Mouse (Mus musculus) CH12.LX (cell line): ENCODE data around the gene Rpl39. TPM values are rescaled to one million over a fixed set of nuclear protein-coding genes. Genes with fewer than 3 reads are reported as not detected.

Source experiments
- DNase-seq: peaks from one replicate; pipeline ENCODE4 v3.0.0-alpha.2; 2013; ENCODE audit errors: extremely low read depth
- H3K27ac ChIP-seq: 2 replicates; pipeline ENCODE4 v1.5.1; 2012; ENCODE audit warnings: low read depth, mild to moderate bottlenecking, control low read depth, moderate library complexity; ENCODE audit not compliant: insufficient read depth
- H3K27me3 ChIP-seq: replicated peaks from 2 replicates; pipeline ENCODE3; 2012; ENCODE audit warnings: inconsistent platforms
- H3K36me3 ChIP-seq, 2 experiments: replicated peaks in 1 of 2; 2 replicates each; pipeline versions ENCODE3 to v1.6.1; 2012; ENCODE audit warnings: inconsistent platforms in 1 of 2, low read length in 1 of 2, mild to moderate bottlenecking in 1 of 2, mixed read lengths in 1 of 2, moderate library complexity in 1 of 2; ENCODE audit not compliant: control insufficient read depth in 1 of 2, insufficient read depth in 1 of 2
- H3K4me1 ChIP-seq, 2 experiments: 2 replicates each; pipeline ENCODE4 v1.6.1; 2012; ENCODE audit warnings: inconsistent platforms in 1 of 2, moderate library complexity in 1 of 2; ENCODE audit not compliant: insufficient read depth in 2 of 2, control insufficient read depth in 1 of 2
- H3K4me2 ChIP-seq: 2 replicates; pipeline ENCODE4 v1.6.1; 2012; ENCODE audit warnings: low read depth, mild to moderate bottlenecking, control low read depth; ENCODE audit not compliant: poor library complexity, insufficient read depth, severe bottlenecking
- H3K4me3 ChIP-seq, 3 experiments: fragments of 150-350 bp in 1 of 3; sonication (generic) in 1 of 3; replicated peaks in 1 of 3; 2 replicates each; pipeline versions ENCODE3 to v1.5.1; 2011 to 2012; ENCODE audit warnings: low read depth in 2 of 3, low read length in 2 of 3, mild to moderate bottlenecking in 2 of 3, moderate library complexity in 2 of 3, control low read depth in 1 of 3, improper control_type of control experiment in 1 of 3, inconsistent platforms in 1 of 3, mixed read lengths in 1 of 3; ENCODE audit not compliant: poor library complexity in 1 of 3
- H3K79me2 ChIP-seq: replicated peaks from 2 replicates; pipeline ENCODE4 v1.6.1; 2012; ENCODE audit warnings: mild to moderate bottlenecking, moderate library complexity; ENCODE audit not compliant: control insufficient read depth, poor library complexity, insufficient read depth, severe bottlenecking; ENCODE audit errors: extremely low read depth
- H3K9ac ChIP-seq: 2 replicates; pipeline ENCODE4 v1.6.1; 2012; ENCODE audit warnings: low read depth, mild to moderate bottlenecking, control low read depth, moderate library complexity; ENCODE audit not compliant: insufficient read depth
- H3K9me3 ChIP-seq: replicated peaks from 2 replicates; pipeline ENCODE3; 2012; ENCODE audit warnings: low read length, inconsistent platforms, mixed read lengths
- BHLHE40 ChIP-seq: IDR thresholded peaks from 2 replicates; pipeline ENCODE4 v1.6.1; 2011; ENCODE audit warnings: mild to moderate bottlenecking, low read depth, low read length, improper control_type of control experiment
- CHD1 ChIP-seq: IDR thresholded peaks from 2 replicates; pipeline ENCODE4 v1.6.1; 2012; ENCODE audit warnings: low read depth, low read length, improper control_type of control experiment, inconsistent platforms
- CTCF ChIP-seq, 2 experiments: IDR thresholded peaks in 1 of 2; conservative IDR thresholded peaks in 1 of 2; 2 replicates each; pipeline ENCODE4 v1.5.1; 2011 to 2012; ENCODE audit warnings: low read depth in 2 of 2, low read length in 2 of 2, improper control_type of control experiment in 1 of 2, inconsistent platforms in 1 of 2, mild to moderate bottlenecking in 1 of 2, moderate library complexity in 1 of 2
- E2F4 ChIP-seq: IDR thresholded peaks from 2 replicates; pipeline ENCODE4 v1.6.1; 2011; ENCODE audit warnings: low read depth, low read length, improper control_type of control experiment; ENCODE audit not compliant: insufficient replicate concordance
- ELF1 ChIP-seq: IDR thresholded peaks from 2 replicates; pipeline ENCODE4 v1.6.1; 2014; ENCODE audit warnings: low read depth, mild to moderate bottlenecking, inconsistent platforms, low read length, improper control_type of control experiment
- EP300 ChIP-seq: IDR thresholded peaks from 2 replicates; pipeline ENCODE4 v1.6.1; 2011; ENCODE audit warnings: low read length, improper control_type of control experiment
- ETS1 ChIP-seq: conservative IDR thresholded peaks from 2 replicates; pipeline ENCODE4 v1.6.1; 2012; ENCODE audit warnings: low read depth, mild to moderate bottlenecking, inconsistent platforms, low read length, improper control_type of control experiment, moderate library complexity
- GABPA ChIP-seq: IDR thresholded peaks from 2 replicates; pipeline ENCODE4 v1.6.1; 2012; ENCODE audit warnings: low read depth, low read length, improper control_type of control experiment, inconsistent platforms; ENCODE audit not compliant: insufficient replicate concordance
- HCFC1 ChIP-seq: IDR thresholded peaks from 2 replicates; pipeline ENCODE4 v1.6.1; 2012; ENCODE audit warnings: low read depth, mild to moderate bottlenecking, inconsistent platforms, low read length, improper control_type of control experiment
- IRF4 ChIP-seq: IDR thresholded peaks from 2 replicates; pipeline ENCODE4 v1.6.1; 2014; ENCODE audit warnings: low read depth, mild to moderate bottlenecking, inconsistent platforms, low read length, improper control_type of control experiment
- JUN ChIP-seq: IDR thresholded peaks from 2 replicates; pipeline ENCODE4 v1.6.1; 2011; ENCODE audit warnings: low read depth, mild to moderate bottlenecking, low read length, improper control_type of control experiment, moderate library complexity; ENCODE audit not compliant: insufficient read depth
- KAT2A ChIP-seq: IDR thresholded peaks from 2 replicates; pipeline ENCODE4 v1.6.1; 2012; ENCODE audit warnings: low read length, improper control_type of control experiment, inconsistent platforms; ENCODE audit not compliant: insufficient replicate concordance
- MAFK ChIP-seq: IDR thresholded peaks from 2 replicates; pipeline ENCODE4 v1.6.1; 2011; ENCODE audit warnings: low read length, improper control_type of control experiment; ENCODE audit not compliant: insufficient replicate concordance
- MAX ChIP-seq: IDR thresholded peaks from 2 replicates; pipeline ENCODE4 v1.6.1; 2011; ENCODE audit warnings: low read length, improper control_type of control experiment
- MAZ ChIP-seq: IDR thresholded peaks from 2 replicates; pipeline ENCODE4 v1.6.1; 2012; ENCODE audit warnings: low read depth, mild to moderate bottlenecking, inconsistent platforms, low read length, improper control_type of control experiment, moderate library complexity
- MEF2A ChIP-seq: IDR thresholded peaks from 2 replicates; pipeline ENCODE4 v1.6.1; 2014; ENCODE audit warnings: low read depth, mild to moderate bottlenecking, inconsistent platforms, low read length, improper control_type of control experiment, borderline replicate concordance
- MXI1 ChIP-seq: IDR thresholded peaks from 2 replicates; pipeline ENCODE4 v1.6.1; 2011; ENCODE audit warnings: mild to moderate bottlenecking, low read depth, low read length, improper control_type of control experiment
- MYC ChIP-seq: IDR thresholded peaks from 2 replicates; pipeline ENCODE4 v1.6.1; 2011; ENCODE audit warnings: low read depth, mild to moderate bottlenecking, improper control_type of control experiment, low read length
- NELFE ChIP-seq: IDR thresholded peaks from 2 replicates; pipeline ENCODE4 v1.6.1; 2011; ENCODE audit warnings: low read depth, low read length, improper control_type of control experiment
- NRF1 ChIP-seq: IDR thresholded peaks from 2 replicates; pipeline ENCODE4 v1.6.1; 2014; ENCODE audit warnings: low read depth, mild to moderate bottlenecking, inconsistent platforms, low read length, improper control_type of control experiment, moderate library complexity
- PAX5 ChIP-seq: IDR thresholded peaks from 2 replicates; pipeline ENCODE4 v1.6.1; 2012; ENCODE audit warnings: low read length, inconsistent platforms, mixed read lengths
- POLR2A ChIP-seq: IDR thresholded peaks from 2 replicates; pipeline ENCODE4 v1.6.1; 2011; ENCODE audit warnings: low read depth, mild to moderate bottlenecking, improper control_type of control experiment, low read length
- POLR2AphosphoS2 ChIP-seq: IDR thresholded peaks from 2 replicates; pipeline ENCODE4 v1.6.1; 2011; ENCODE audit warnings: low read depth, low read length, improper control_type of control experiment
- RCOR1 ChIP-seq: conservative IDR thresholded peaks from 2 replicates; pipeline ENCODE4 v1.6.1; 2012; ENCODE audit warnings: low read depth, mild to moderate bottlenecking, inconsistent platforms, low read length, improper control_type of control experiment
- SIN3A ChIP-seq: IDR thresholded peaks from 2 replicates; pipeline ENCODE4 v1.6.1; 2012; ENCODE audit warnings: low read length, improper control_type of control experiment, inconsistent platforms
- SMC3 ChIP-seq: IDR thresholded peaks from 2 replicates; pipeline ENCODE4 v1.6.1; 2011; ENCODE audit warnings: low read depth, low read length, improper control_type of control experiment
- TBP ChIP-seq: conservative IDR thresholded peaks from 2 replicates; pipeline ENCODE4 v1.6.1; 2011; ENCODE audit warnings: low read depth, low read length, improper control_type of control experiment
- TCF12 ChIP-seq: IDR thresholded peaks from 2 replicates; pipeline ENCODE4 v1.6.1; 2014; ENCODE audit warnings: low read depth, mild to moderate bottlenecking, inconsistent platforms, low read length, improper control_type of control experiment
- UBTF ChIP-seq: IDR thresholded peaks from 2 replicates; pipeline ENCODE4 v1.6.1; 2012; ENCODE audit warnings: low read depth, mild to moderate bottlenecking, inconsistent platforms, low read length, improper control_type of control experiment, moderate library complexity
- USF1 ChIP-seq: IDR thresholded peaks from 2 replicates; pipeline ENCODE4 v1.6.1; 2014; ENCODE audit warnings: low read depth, mild to moderate bottlenecking, inconsistent platforms, low read length, improper control_type of control experiment
- ZC3H11A ChIP-seq: IDR thresholded peaks from 2 replicates; pipeline ENCODE4 v1.6.1; 2012; ENCODE audit warnings: low read depth, mild to moderate bottlenecking, inconsistent platforms, low read length, improper control_type of control experiment
- ZKSCAN1 ChIP-seq: IDR thresholded peaks from 2 replicates; pipeline ENCODE4 v1.6.1; 2012; ENCODE audit warnings: low read depth, inconsistent platforms, low read length, improper control_type of control experiment, borderline replicate concordance
- ZMIZ1 ChIP-seq: IDR thresholded peaks from 2 replicates; pipeline ENCODE4 v1.6.1; 2012; ENCODE audit warnings: low read depth, mild to moderate bottlenecking, inconsistent platforms, low read length, improper control_type of control experiment
- ZNF384 ChIP-seq: IDR thresholded peaks from 2 replicates; pipeline ENCODE4 v1.6.1; 2012; ENCODE audit warnings: low read depth, low read length, improper control_type of control experiment, inconsistent platforms
- dilution Hi-C: fragments of 300-500 bp; cut with MboI; formaldehyde crosslinking; loops from 2 replicates; pipeline ENCODE4 v1.14.3; 2020; ENCODE audit warnings: low sequenced_read_pairs; ENCODE audit not compliant: extremely low pct_unique_long_range_greater_than_20kb, extremely low pct_ligation_motif_present
- in situ Hi-C: fragments of 300-500 bp; cut with MboI; formaldehyde crosslinking; loops from 3 replicates; pipeline ENCODE4 v1.14.3; 2019; ENCODE audit warnings: low sequenced_read_pairs, low pct_ligation_motif_present, low pct_unique_long_range_greater_than_20kb, mixed read lengths
- polyA plus RNA-seq: library from polyadenylated mRNA; unstranded; fragments of >175 nt; gene quantifications from 2 replicates; pipeline ENCODE4 v1.2.1, GENCODE M21; 2012; ENCODE audit warnings: low read depth; ENCODE audit not compliant: insufficient read length
- total RNA-seq, 2 experiments: library from RNA; depleted of rRNA; stranded (reverse); fragments of 300-350 nt in 1 of 2; fragments of >200 nt in 1 of 2; gene quantifications; 2 replicates each; pipeline ENCODE4 v1.2.3; 2012 to 2014

The Rpl39 gene
- 2,172 and 2,270 TPM in 2 replicates for total RNA-seq (2012; rRNA removed)
- total RNA-seq (2014; rRNA removed) = 1,227 and 1,249 TPM in 2 replicates
- 2,129 and 2,542 TPM in 2 replicates for polyA plus RNA-seq

GRCm38 (mm10) chrX:37084927-37085660 is at the start of gene Rpl39:
Gene Rpl39, minus strand, starts transcription at chrX:37085402.
- Histone ChIP-seq H3K9me3 (no peaks in the 10 kb centered on the region), H3K36me3 (peaks cover 17 to 23% of the 10 kb centered on the region in 2 experiments), H3K4me2 (peak within 1 kb of the TSS; percentile 75), H3K4me1 (peaks cover 3 to 24% of the 10 kb centered on the region in 2 experiments; a peak in 3 of 4 replicates), H3K27me3 (no peaks in the 10 kb centered on the region)
- dilution Hi-C loops = no loop called here
- DNase-seq = peak; percentile 89
- in situ Hi-C loops = no loop called here
- TF ChIP-seq E2F4 = 0 out of 2 replicates have a peak, but pooled peaks have one; percentile 44
- peak; percentile 27; the same call in 1 of the 2 replicates for TF ChIP-seq IRF4
- TF ChIP-seq ELF1 = peak; percentile 71
- TF ChIP-seq ETS1 = no peak
- peak; percentile 59 for TF ChIP-seq HCFC1
- no peak for TF ChIP-seq USF1
- TF ChIP-seq MEF2A = peak; percentile 16; the same call in 1 of the 2 replicates
- TF ChIP-seq MAZ = peak; percentile 18; the same call in 1 of the 2 replicates
- TF ChIP-seq BHLHE40 = no peak
- peak; percentile 57; the same call in 1 of the 2 replicates for TF ChIP-seq KAT2A
- TF ChIP-seq ZNF384 = no peak
- TF ChIP-seq CHD1 = no peak
- TF ChIP-seq SIN3A = peak; percentile 36; the same call in 1 of the 2 replicates
- no peak for TF ChIP-seq ZC3H11A
- peak; percentile 88 for TF ChIP-seq TCF12
- no peak for TF ChIP-seq JUN
- peak; percentile 43; the same call in 1 of the 2 replicates for TF ChIP-seq MXI1
- TF ChIP-seq UBTF = no peak
- TF ChIP-seq POLR2A = peak; percentile 90
- peak; percentile 96 for TF ChIP-seq NELFE
- no peak for TF ChIP-seq CTCF (conservative IDR thresholded peaks at IDR 0.05 in 1 of 2, IDR thresholded peaks at IDR 0.05 in 1 of 2; ENCODE audit: low read depth in 2 of 2, low read length in 2 of 2)
- no peak for TF ChIP-seq MAFK
- TF ChIP-seq ZMIZ1 = peak; percentile 73
- peak; percentile 25; the same call in 1 of the 2 replicates for TF ChIP-seq NRF1
- peak; percentile 96 for TF ChIP-seq TBP
- 0 out of 2 replicates have a peak, but pooled peaks have one; percentile 31 for TF ChIP-seq POLR2AphosphoS2
- TF ChIP-seq ZKSCAN1 = no peak
- no peak for TF ChIP-seq GABPA
- TF ChIP-seq RCOR1 = no peak
- no peak for TF ChIP-seq PAX5
- peak; percentile 91 for TF ChIP-seq MYC
- peak; percentile 58; the same call in 1 of the 2 replicates for TF ChIP-seq MAX
- no peak for TF ChIP-seq EP300
- TF ChIP-seq SMC3 = no peak
- TF ChIP-seq, all 38 proteins: peak for 18
- peak within 1 kb of the TSS; percentile 82 for H3K9ac ChIP-seq
- peak within 1 kb of the TSS; percentile 96 for H3K27ac ChIP-seq
- H3K4me3 ChIP-seq = peak within 1 kb of the TSS; percentile 72 to 95 (median 95)
- H3K79me2 ChIP-seq = peaks cover 23% of the 10 kb centered on the region
